14 mouse cellular contexts compared by ENCODE assay signal in genomic region chr12:105966887-105967637, GRCm38 (mm10). TPM values are rescaled to one million over a fixed set of nuclear protein-coding genes. Genes with fewer than 3 reads are reported as not detected.
DNase-seq lines count a peak whose midpoint lies in the region; ATAC-seq and TF ChIP-seq lines count a peak whose summit lies in the region.
"Had no signal": no experiment of that assay in that cellular context is flagged by ENCODE, and none has a peak within 500 bp of the region (broad histone marks: within the 10 kb centered on the region; RNA-seq: fewer than 3 reads in every experiment).

No protein-coding gene starts in this region.

- no peak for DNase-seq in heart, postnatal 0 days (ENCODE audit: low spot score)
- no peak for DNase-seq in heart, postnatal 14 days
- DNase-seq in thymus, postnatal 14 days = no peak
- DNase-seq in gastrocnemius, postnatal 10 days = no peak
- DNase-seq: adrenal gland, adult 2 months; cerebellum, adult 11 months; kidney, adult 2 months; thymus, postnatal 4 days had no signal

- H3K9ac ChIP-seq in heart, postnatal 0 days (replicated peaks; ENCODE audit: low read depth, low read length) = no peak overlapping the region
- 0 out of 2 replicates have a peak overlapping the region, but pooled peaks have one; percentile 15 for H3K9ac ChIP-seq in midbrain, embryonic 12.5 days (replicated peaks)
- no peak overlapping the region for H3K9ac ChIP-seq in midbrain, embryonic 13.5 days (replicated peaks)
- H3K9ac ChIP-seq in forebrain, embryonic 13.5 days = no peak overlapping the region
- H3K9ac ChIP-seq: embryonic facial prominence, embryonic 12.5 days; lung, embryonic 15.5 days had no signal

- H3K4me3 ChIP-seq in heart, postnatal 0 days (ENCODE audit: low read depth, low read length) = no peak overlapping the region
- H3K4me3 ChIP-seq in midbrain, embryonic 12.5 days = no peak overlapping the region
- H3K4me3 ChIP-seq in midbrain, embryonic 13.5 days (replicated peaks) = no peak overlapping the region
- no peak overlapping the region for H3K4me3 ChIP-seq in forebrain, embryonic 13.5 days
- H3K4me3 ChIP-seq: lung, embryonic 15.5 days had no signal

- ATAC-seq in heart, postnatal 0 days (ENCODE audit: insufficient read depth, low read depth) = no peak
- no peak for ATAC-seq in midbrain, embryonic 12.5 days (ENCODE audit: low FRiP score, low read depth)
- ATAC-seq in midbrain, embryonic 13.5 days = no peak
- no peak for ATAC-seq in forebrain, embryonic 13.5 days
- ATAC-seq in megakaryocyte progenitor cell, adult 5-6 weeks (replicated peaks; ENCODE audit: poor library complexity) = peak; percentile 18

- no peaks in the 10 kb centered on the region for H3K36me3 ChIP-seq in heart, postnatal 0 days (replicated peaks; ENCODE audit: control insufficient read depth, insufficient read depth, low read length)
- no peaks in the 10 kb centered on the region for H3K36me3 ChIP-seq in midbrain, embryonic 12.5 days
- no peaks in the 10 kb centered on the region for H3K36me3 ChIP-seq in midbrain, embryonic 13.5 days
- no peaks in the 10 kb centered on the region for H3K36me3 ChIP-seq in forebrain, embryonic 13.5 days (ENCODE audit: poor library complexity, severe bottlenecking)
- H3K36me3 ChIP-seq: embryonic facial prominence, embryonic 12.5 days; lung, embryonic 15.5 days had no signal

- WGBS in heart, postnatal 0 days = 59% methylated on average over 19 of the region's 19 CpGs
- WGBS in midbrain, embryonic 12.5 days = 49% methylated on average over 19 of the region's 19 CpGs
- 51% methylated on average over 19 of the region's 19 CpGs for WGBS in midbrain, embryonic 13.5 days
- 36% methylated on average over 19 of the region's 19 CpGs for WGBS in forebrain, embryonic 13.5 days

- no peak overlapping the region for H3K27ac ChIP-seq in heart, postnatal 0 days (ENCODE audit: low read depth)
- H3K27ac ChIP-seq in midbrain, embryonic 12.5 days (replicated peaks) = no peak overlapping the region
- no peak overlapping the region for H3K27ac ChIP-seq in midbrain, embryonic 13.5 days
- H3K27ac ChIP-seq in forebrain, embryonic 13.5 days = 0 out of 2 replicates have a peak overlapping the region, but pooled peaks have one; percentile 58
- H3K27ac ChIP-seq: embryonic facial prominence, embryonic 12.5 days; lung, embryonic 15.5 days had no signal

- intact Hi-C loops in heart, postnatal 14 days (cut with DNase I) = no loop called here

- 0 out of 2 replicates have a peak, but pooled peaks cover 4% of the 10 kb centered on the region for H3K27me3 ChIP-seq in heart, postnatal 0 days (ENCODE audit: control insufficient read depth, insufficient read depth, low read length)
- H3K27me3 ChIP-seq in midbrain, embryonic 12.5 days = peaks cover 43% of the 10 kb centered on the region; the same call in 1 of the 2 replicates
- H3K27me3 ChIP-seq in midbrain, embryonic 13.5 days = peaks cover 28% of the 10 kb centered on the region
- no peaks in the 10 kb centered on the region for H3K27me3 ChIP-seq in forebrain, embryonic 13.5 days

- peak overlapping the region; percentile 46 for H3K4me2 ChIP-seq in heart, postnatal 0 days (ENCODE audit: low read depth, low read length)
- H3K4me2 ChIP-seq in midbrain, embryonic 12.5 days (replicated peaks) = no peak overlapping the region; the same call in 1 of the 2 replicates
- H3K4me2 ChIP-seq in midbrain, embryonic 13.5 days (replicated peaks) = no peak overlapping the region
- no peak overlapping the region for H3K4me2 ChIP-seq in forebrain, embryonic 13.5 days

- TF ChIP-seq CTCF in heart, postnatal 0 days (IDR thresholded peaks at IDR 0.05; ENCODE audit: low read depth) = no peak

- peaks cover 1% of the 10 kb centered on the region; the same call in 1 of the 2 replicates for H3K9me3 ChIP-seq in heart, postnatal 0 days (replicated peaks; ENCODE audit: control insufficient read depth, low read length)
- peaks cover 7% of the 10 kb centered on the region; the same call in 1 of the 2 replicates for H3K9me3 ChIP-seq in midbrain, embryonic 12.5 days
- no peaks in the 10 kb centered on the region for H3K9me3 ChIP-seq in midbrain, embryonic 13.5 days
- no peaks in the 10 kb centered on the region for H3K9me3 ChIP-seq in forebrain, embryonic 13.5 days (replicated peaks)
- H3K9me3 ChIP-seq: embryonic facial prominence, embryonic 12.5 days; lung, embryonic 15.5 days had no signal

- peaks cover 7% of the 10 kb centered on the region; the same call in 1 of the 2 replicates for H3K4me1 ChIP-seq in heart, postnatal 0 days (ENCODE audit: control insufficient read depth, insufficient read depth)
- peaks cover 24% of the 10 kb centered on the region; the same call in 1 of the 2 replicates for H3K4me1 ChIP-seq in midbrain, embryonic 12.5 days
- peaks cover 23% of the 10 kb centered on the region for H3K4me1 ChIP-seq in midbrain, embryonic 13.5 days (replicated peaks)
- peaks cover 34% of the 10 kb centered on the region for H3K4me1 ChIP-seq in forebrain, embryonic 13.5 days

- no peak for TF ChIP-seq EP300 in heart, postnatal 0 days (IDR thresholded peaks at IDR 0.05; ENCODE audit: low read depth)

RNA-seq across cellular contexts. Expression of gene Vrk1, which starts 43.0 kb away (rescaled TPM):
- total RNA-seq in heart, postnatal 0 days (2014; rRNA removed; ENCODE audit: low replicate concordance) = 8.0 and 19.9 TPM in 2 replicates
- polyA plus RNA-seq in heart, postnatal 0 days (2015; fragmentation: Nextera tagmentation; extraction: Ambion mirVana) = 23.6 and 26.0 TPM in 2 replicates
- total RNA-seq in heart, postnatal 14 days (2021) = 10 to 100 TPM; 10.3 TPM
- polyA plus RNA-seq in midbrain, embryonic 12.5 days (2016; fragmentation: Nextera tagmentation; extraction: Ambion mirVana) = 77.2 and 78.6 TPM in 2 replicates
- polyA plus RNA-seq in midbrain, embryonic 13.5 days (2015; fragmentation: Nextera tagmentation; extraction: Ambion mirVana) = 50.9 and 55.9 TPM in 2 replicates
- polyA plus RNA-seq in forebrain, embryonic 13.5 days (2015; fragmentation: Nextera tagmentation; extraction: Ambion mirVana) = 98.6 and 101 TPM in 2 replicates
- 128 and 137 TPM in 2 replicates for total RNA-seq in megakaryocyte progenitor cell, adult 5-6 weeks (2015)
- 182 and 198 TPM in 2 replicates for total RNA-seq in megakaryocyte progenitor cell, adult 5-6 weeks (2017)
- 10 to 100 TPM in 1 of 2 experiments, 1 to 10 TPM in 1; 9.1 to 10.5 TPM for total RNA-seq in gastrocnemius, postnatal 10 days (2021)
